Mouse (Mus musculus): ENCODE measurements around the gene Tmem183a. TPM values are rescaled to one million over a fixed set of nuclear protein-coding genes. Genes with fewer than 3 reads are reported as not detected.
A peak's percentile ranks its signal among the peaks of the same experiment; 100 is the strongest.

The Tmem183a gene
- polyA plus RNA-seq, 1 experiment from 2014 or later, result 126 TPM

GRCm38 (mm10) chr1:134333371-134334110, 28.2 kb downstream of the Tmem183a start:
- H3K9me3 ChIP-seq (replicated peaks), result no peaks in the 10 kb centered on the region
- H3K36me3 ChIP-seq (ENCODE audit: poor library complexity, severe bottlenecking), result no peaks in the 10 kb centered on the region
- H3K4me3 ChIP-seq, result no peak overlapping the region
- no peak for ATAC-seq
- H3K4me2 ChIP-seq, result no peak overlapping the region
- H3K27ac ChIP-seq, result no peak overlapping the region
- 76% methylated on average over 10 of the region's 10 CpGs for WGBS
- H3K4me1 ChIP-seq, result 0 out of 2 replicates have a peak, but pooled peaks cover 8% of the 10 kb centered on the region
- no peak overlapping the region for H3K9ac ChIP-seq
- no peaks in the 10 kb centered on the region for H3K27me3 ChIP-seq

- H3K27me3 ChIP-seq, result no peaks in the 10 kb centered on the region
- no peak within 1 kb of the TSS for H3K9ac ChIP-seq
- H3K27ac ChIP-seq, result no peak within 1 kb of the TSS
- H3K4me2 ChIP-seq, result no peak within 1 kb of the TSS
- H3K9me3 ChIP-seq (replicated peaks), result no peaks in the 10 kb centered on the region
- 53% methylated on average over 13 of the region's 13 CpGs for WGBS
- H3K4me3 ChIP-seq, result no peak within 1 kb of the TSS
- ATAC-seq, result peak; percentile 35; the same call in 1 of the 2 replicates
- no peaks in the 10 kb centered on the region for H3K36me3 ChIP-seq (ENCODE audit: poor library complexity, severe bottlenecking)
- H3K4me1 ChIP-seq, result 0 out of 2 replicates have a peak, but pooled peaks cover 8% of the 10 kb centered on the region
Measured at GRCm38 (mm10) chr1:134332770-134333271, 29.0 kb downstream of the Tmem183a start, which contains the start of gene Ppfia4. TSS of gene Ppfia4 (minus strand) at chr1:134332928.

- WGBS, result 57% methylated on average over 20 of the region's 20 CpGs
- no peak overlapping the region for H3K4me2 ChIP-seq
- H3K9me3 ChIP-seq (replicated peaks), result no peaks in the 10 kb centered on the region
- no peaks in the 10 kb centered on the region for H3K36me3 ChIP-seq (ENCODE audit: poor library complexity, severe bottlenecking)
- no peak overlapping the region for H3K27ac ChIP-seq
- H3K9ac ChIP-seq, result no peak overlapping the region
- H3K4me3 ChIP-seq, result no peak overlapping the region
- ATAC-seq, result peak; percentile 37; the same call in 1 of the 2 replicates
- 0 out of 2 replicates have a peak, but pooled peaks cover 8% of the 10 kb centered on the region for H3K4me1 ChIP-seq
- H3K27me3 ChIP-seq, result no peaks in the 10 kb centered on the region
Measured at GRCm38 (mm10) chr1:134331879-134332635, 29.7 kb downstream of the Tmem183a start.

- Histone ChIP-seq H3K9ac (no peak overlapping the region), H3K36me3 (ENCODE audit: poor library complexity, severe bottlenecking) (no peaks in the 10 kb centered on the region), H3K4me2 (no peak overlapping the region), H3K4me3 (no peak overlapping the region), H3K27ac (no peak overlapping the region), H3K4me1 (no peaks in the 10 kb centered on the region), H3K9me3 (replicated peaks) (no peaks in the 10 kb centered on the region), H3K27me3 (no peaks in the 10 kb centered on the region)
- no peak for ATAC-seq
- 93% methylated on average over 12 of the region's 12 CpGs for WGBS
Measured at GRCm38 (mm10) chr1:134326841-134327346, 34.9 kb downstream of the Tmem183a start.

GRCm38 (mm10) chr1:134322591-134322990, 39.2 kb downstream of the Tmem183a start:
- Histone ChIP-seq H3K27me3 (no peaks in the 10 kb centered on the region), H3K4me2 (no peak overlapping the region), H3K36me3 (ENCODE audit: poor library complexity, severe bottlenecking) (no peaks in the 10 kb centered on the region), H3K9ac (no peak overlapping the region), H3K27ac (no peak overlapping the region), H3K4me3 (no peak overlapping the region), H3K9me3 (replicated peaks) (no peaks in the 10 kb centered on the region), H3K4me1 (peaks cover 21% of the 10 kb centered on the region)
- 91% methylated on average over 6 of the region's 6 CpGs for WGBS
- ATAC-seq, result no peak

GRCm38 (mm10) chr1:134320691-134321301, 41.0 kb downstream of the Tmem183a start:
- Histone ChIP-seq H3K9me3 (replicated peaks) (no peaks in the 10 kb centered on the region), H3K4me2 (no peak overlapping the region), H3K9ac (no peak overlapping the region), H3K27ac (peak overlapping the region; percentile 3; the same call in 1 of the 2 replicates), H3K36me3 (ENCODE audit: poor library complexity, severe bottlenecking) (no peaks in the 10 kb centered on the region), H3K27me3 (no peaks in the 10 kb centered on the region), H3K4me1 (peaks cover 21% of the 10 kb centered on the region), H3K4me3 (no peak overlapping the region)
- ATAC-seq, result no peak
- WGBS, result 68% methylated on average over 14 of the region's 14 CpGs

- ATAC-seq, result no peak
- Histone ChIP-seq H3K4me2 (no peak overlapping the region), H3K9ac (no peak overlapping the region), H3K4me3 (no peak overlapping the region), H3K4me1 (peaks cover 21% of the 10 kb centered on the region), H3K27ac (no peak overlapping the region), H3K9me3 (replicated peaks) (no peaks in the 10 kb centered on the region), H3K27me3 (no peaks in the 10 kb centered on the region), H3K36me3 (ENCODE audit: poor library complexity, severe bottlenecking) (no peaks in the 10 kb centered on the region)
- 64% methylated on average over 5 of the region's 5 CpGs for WGBS
Measured at GRCm38 (mm10) chr1:134318261-134318660, 43.5 kb downstream of the Tmem183a start.

- 91% methylated on average over 9 of the region's 9 CpGs for WGBS
Measured at GRCm38 (mm10) chr1:134316361-134316760, 45.4 kb downstream of the Tmem183a start.

GRCm38 (mm10) chr1:134315181-134315580, 46.6 kb downstream of the Tmem183a start:
- no peak for ATAC-seq

More at GRCm38 (mm10) chr1:134316361-134316760, 45.4 kb downstream of the Tmem183a start:
- H3K4me1 ChIP-seq, result peaks cover 21% of the 10 kb centered on the region
- H3K27me3 ChIP-seq, result no peaks in the 10 kb centered on the region
- no peak for ATAC-seq
- no peak overlapping the region for H3K27ac ChIP-seq
- H3K9ac ChIP-seq, result no peak overlapping the region
- H3K9me3 ChIP-seq (replicated peaks), result no peaks in the 10 kb centered on the region
- no peaks in the 10 kb centered on the region for H3K36me3 ChIP-seq (ENCODE audit: poor library complexity, severe bottlenecking)
- no peak overlapping the region for H3K4me2 ChIP-seq
- no peak overlapping the region for H3K4me3 ChIP-seq

GRCm38 (mm10) chr1:134311760-134312159, 50.0 kb downstream of the Tmem183a start:
- H3K9ac ChIP-seq, result no peak overlapping the region
- WGBS, result 92% methylated on average over 7 of the region's 7 CpGs
- no peak for ATAC-seq

More at GRCm38 (mm10) chr1:134315181-134315580, 46.6 kb downstream of the Tmem183a start:
- no peaks in the 10 kb centered on the region for H3K36me3 ChIP-seq (ENCODE audit: poor library complexity, severe bottlenecking)
- WGBS, result 87% methylated on average over 5 of the region's 5 CpGs
- no peak overlapping the region for H3K4me2 ChIP-seq
- peaks cover 11% of the 10 kb centered on the region for H3K4me1 ChIP-seq
- no peak overlapping the region for H3K9ac ChIP-seq
- H3K4me3 ChIP-seq, result no peak overlapping the region
- H3K9me3 ChIP-seq (replicated peaks), result no peaks in the 10 kb centered on the region
- no peak overlapping the region for H3K27ac ChIP-seq
- no peaks in the 10 kb centered on the region for H3K27me3 ChIP-seq

GRCm38 (mm10) chr1:134310729-134311128, 51.0 kb downstream of the Tmem183a start:
- Histone ChIP-seq H3K9me3 (replicated peaks) (no peaks in the 10 kb centered on the region), H3K36me3 (ENCODE audit: poor library complexity, severe bottlenecking) (no peaks in the 10 kb centered on the region), H3K9ac (no peak overlapping the region), H3K27ac (no peak overlapping the region), H3K4me2 (no peak overlapping the region), H3K4me1 (peaks cover 6% of the 10 kb centered on the region; the same call in 1 of the 2 replicates), H3K27me3 (no peaks in the 10 kb centered on the region), H3K4me3 (no peak overlapping the region)
- no peak for ATAC-seq
- 93% methylated on average over 3 of the region's 3 CpGs for WGBS

More at GRCm38 (mm10) chr1:134311760-134312159, 50.0 kb downstream of the Tmem183a start:
- peaks cover 6% of the 10 kb centered on the region; the same call in 1 of the 2 replicates for H3K4me1 ChIP-seq
- no peak overlapping the region for H3K27ac ChIP-seq
- no peaks in the 10 kb centered on the region for H3K9me3 ChIP-seq (replicated peaks)
- no peaks in the 10 kb centered on the region for H3K27me3 ChIP-seq
- no peak overlapping the region for H3K4me3 ChIP-seq
- no peak overlapping the region for H3K4me2 ChIP-seq
- H3K36me3 ChIP-seq (ENCODE audit: poor library complexity, severe bottlenecking), result no peaks in the 10 kb centered on the region
